Mouse (Mus musculus) hindbrain, embryonic 12.5 days (tissue): ENCODE measurements around the gene Phf21b. TPM values are rescaled to one million over a fixed set of nuclear protein-coding genes. Genes with fewer than 3 reads are reported as not detected.
"Not testable (repeated sequence)": the region's sequence is repeated elsewhere in the genome, so short reads cannot be mapped to it uniquely, and the experiment has no call there.

Experiments
- ATAC-seq: fragments of 200-750 bp; cut with Nextera tagmentation; 2 replicates; pipeline ENCODE4 v1.8.0; 2017; ENCODE audit warnings: moderate TSS enrichment; ENCODE audit not compliant: low FRiP score
- H3K27ac ChIP-seq: fragments of 300-500 bp; sonication (generic); 2 replicates; pipeline ENCODE4 v1.5.1; 2016; ENCODE audit warnings: mild to moderate bottlenecking
- H3K27me3 ChIP-seq: fragments of 300-500 bp; sonication (generic); 2 replicates; pipeline ENCODE4 v1.6.1; 2016; ENCODE audit warnings: mild to moderate bottlenecking
- H3K36me3 ChIP-seq: fragments of 300-500 bp; sonication (generic); 2 replicates; pipeline ENCODE4 v1.6.1; 2016; ENCODE audit warnings: mild to moderate bottlenecking
- H3K4me1 ChIP-seq: fragments of 300-500 bp; sonication (generic); 2 replicates; pipeline ENCODE4 v1.6.1; 2016
- H3K4me2 ChIP-seq: fragments of 300-500 bp; sonication (generic); replicated peaks from 2 replicates; pipeline ENCODE4 v1.6.1; 2016; ENCODE audit warnings: mild to moderate bottlenecking
- H3K4me3 ChIP-seq: fragments of 300-500 bp; sonication (generic); 2 replicates; pipeline ENCODE4 v1.5.1; 2016; ENCODE audit warnings: mild to moderate bottlenecking
- H3K9ac ChIP-seq: fragments of 300-500 bp; sonication (generic); 2 replicates; pipeline ENCODE4 v1.6.1; 2016; ENCODE audit warnings: mild to moderate bottlenecking, moderate library complexity
- H3K9me3 ChIP-seq: fragments of 300-500 bp; sonication (generic); replicated peaks from 2 replicates; pipeline ENCODE4 v1.6.1; 2016; ENCODE audit warnings: mild to moderate bottlenecking
- whole genome bisulfite sequencing: fragments of 180-500 bp; shearing (Covaris S2); methylation state at CpG from one replicate; pipeline ENCODE4 v1.1.7; 2016; 5-methylcytosine and 5-hydroxymethylcytosine counted together
- polyA plus RNA-seq: library from polyadenylated mRNA; unstranded; fragments of >200 nt; fragmentation: Nextera tagmentation; extraction: Ambion mirVana; gene quantifications from 2 replicates; pipeline ENCODE4 v1.2.1, GENCODE M21; 2016

Phf21b gene
- polyA plus RNA-seq, 1 experiment from 2014 or later = 16.5 TPM

- WGBS = 76% methylated on average over 5 of the region's 5 CpGs
- no peak overlapping the region for H3K4me2 ChIP-seq
- H3K36me3 ChIP-seq = peaks cover 27% of the 10 kb centered on the region
- no peak overlapping the region for H3K27ac ChIP-seq
- H3K9me3 ChIP-seq = no peaks in the 10 kb centered on the region
- peaks cover 49% of the 10 kb centered on the region for H3K4me1 ChIP-seq
- no peaks in the 10 kb centered on the region for H3K27me3 ChIP-seq
- H3K9ac ChIP-seq = no peak overlapping the region
- no peak for ATAC-seq
- H3K4me3 ChIP-seq = no peak overlapping the region
Observed at GRCm38 (mm10) chr15:84811126-84811525, 44.7 kb downstream of the Phf21b start.

- H3K4me1 ChIP-seq = peaks cover 32% of the 10 kb centered on the region
- H3K4me3 ChIP-seq = no peak overlapping the region
- no peak overlapping the region for H3K4me2 ChIP-seq
- no peaks in the 10 kb centered on the region for H3K9me3 ChIP-seq
- 80% methylated on average over 21 of the region's 21 CpGs for WGBS
- no peaks in the 10 kb centered on the region for H3K27me3 ChIP-seq
- H3K9ac ChIP-seq = 0 out of 2 replicates have a peak overlapping the region, but pooled peaks have one; percentile 18
- no peak overlapping the region for H3K27ac ChIP-seq
- ATAC-seq = no peak
- peaks cover 44% of the 10 kb centered on the region for H3K36me3 ChIP-seq
Observed at GRCm38 (mm10) chr15:84809275-84809952, 46.4 kb downstream of the Phf21b start.

DNA sequence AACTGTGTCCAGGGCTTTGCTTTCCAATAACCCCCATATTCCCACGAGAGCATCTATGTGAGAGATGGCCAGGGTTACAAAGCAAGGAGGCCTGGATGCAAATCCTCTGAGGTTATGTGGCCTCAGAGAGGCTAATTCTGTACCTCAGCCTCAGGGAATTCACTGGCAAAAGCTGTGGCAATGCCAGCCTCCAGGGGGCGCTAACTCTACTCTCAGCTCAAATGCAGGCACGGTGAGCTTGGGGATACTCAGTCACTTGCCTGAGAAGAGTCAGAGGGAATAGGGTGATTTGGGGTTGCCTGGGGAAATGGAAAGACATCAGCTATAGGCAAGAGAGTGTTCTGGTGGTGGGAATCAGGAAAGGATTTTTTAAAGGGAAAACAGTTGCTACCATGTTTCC lies 52.2 kb downstream of the Phf21b start:
- Histone ChIP-seq H3K27me3 (no peaks in the 10 kb centered on the region), H3K9ac (no peak overlapping the region), H3K27ac (no peak overlapping the region), H3K4me2 (no peak overlapping the region), H3K4me3 (no peak overlapping the region), H3K4me1 (no peaks in the 10 kb centered on the region), H3K36me3 (peaks cover 84% of the 10 kb centered on the region), H3K9me3 (no peaks in the 10 kb centered on the region)
- ATAC-seq = no peak
- WGBS = 55% methylated on average over 3 of the region's 3 CpGs

DNA sequence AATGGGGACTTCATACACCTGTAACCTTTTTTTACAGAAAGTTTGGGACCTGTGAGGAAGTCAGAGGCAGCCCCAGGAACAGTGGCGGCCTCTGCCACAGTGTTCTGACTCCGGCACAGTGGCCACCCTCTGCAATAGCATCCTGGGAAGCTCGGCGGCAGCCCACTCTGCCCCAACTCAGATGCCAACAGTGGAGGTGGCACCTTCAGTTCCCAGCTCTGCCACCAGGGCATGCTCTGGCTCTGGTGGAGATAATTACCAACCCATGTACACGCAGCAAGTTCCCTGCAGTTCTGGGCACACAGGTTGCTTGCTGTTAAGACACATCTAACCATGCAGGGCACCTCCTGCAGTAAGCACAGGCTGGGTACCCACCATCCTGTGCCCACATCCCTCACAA lies 55.7 kb downstream of the Phf21b start:
- Histone ChIP-seq H3K9me3 (no peaks in the 10 kb centered on the region), H3K9ac (no peak overlapping the region), H3K4me1 (no peaks in the 10 kb centered on the region), H3K4me3 (no peak overlapping the region), H3K27me3 (no peaks in the 10 kb centered on the region), H3K27ac (no peak overlapping the region), H3K36me3 (peaks cover 88% of the 10 kb centered on the region), H3K4me2 (no peak overlapping the region)
- ATAC-seq = no peak
- 89% methylated on average over 5 of the region's 5 CpGs for WGBS

DNA sequence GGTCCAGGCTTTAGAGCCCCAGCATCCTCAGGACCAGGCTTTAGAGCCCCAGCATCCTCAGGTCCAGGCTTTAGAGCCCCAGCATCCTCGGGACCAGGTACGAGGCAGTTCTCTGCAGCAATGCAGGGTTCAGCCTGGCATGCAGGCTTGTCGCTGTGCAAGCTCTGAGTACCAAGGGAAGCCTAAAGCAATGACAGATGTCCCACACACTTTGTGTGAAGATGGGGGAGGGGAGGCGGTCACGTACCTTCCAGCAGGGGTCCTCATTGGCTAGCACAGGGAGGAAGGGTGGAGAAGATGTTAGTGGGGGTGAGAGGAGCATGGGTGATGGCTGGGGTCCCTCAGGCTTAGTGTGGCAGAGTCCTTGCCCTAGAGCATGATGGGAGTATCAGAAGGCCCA lies 62.2 kb downstream of the Phf21b start:
- Histone ChIP-seq H3K36me3 (peaks cover 95% of the 10 kb centered on the region), H3K9ac (no peak overlapping the region), H3K4me1 (no peaks in the 10 kb centered on the region), H3K4me2 (no peak overlapping the region), H3K27ac (no peak overlapping the region), H3K9me3 (no peaks in the 10 kb centered on the region), H3K4me3 (no peak overlapping the region), H3K27me3 (no peaks in the 10 kb centered on the region)
- no peak for ATAC-seq
- WGBS = 78% methylated on average over 5 of the region's 5 CpGs

DNA sequence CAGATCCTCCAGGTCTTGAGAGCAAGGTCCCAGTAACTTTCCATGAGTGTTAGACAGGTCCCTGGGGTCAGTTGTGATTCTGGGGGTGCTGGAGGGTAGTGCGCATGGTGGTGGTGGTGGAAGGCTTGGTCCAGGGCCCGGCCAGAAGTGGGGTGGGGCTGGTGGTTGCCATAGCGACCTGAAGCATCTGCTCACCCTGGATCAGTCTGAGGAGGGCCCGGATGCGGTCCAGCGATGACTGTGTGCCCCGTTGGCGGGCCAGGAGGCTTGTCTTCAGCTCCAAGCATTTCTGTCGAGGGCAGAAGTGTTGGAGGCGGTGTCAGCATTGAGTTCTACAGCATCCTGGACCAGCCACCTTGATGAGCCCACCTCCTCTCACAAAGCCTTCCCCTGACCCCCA lies 68.7 kb downstream of the Phf21b start:
- Histone ChIP-seq H3K9me3 (no peaks in the 10 kb centered on the region), H3K9ac (no peak overlapping the region)

DNA sequence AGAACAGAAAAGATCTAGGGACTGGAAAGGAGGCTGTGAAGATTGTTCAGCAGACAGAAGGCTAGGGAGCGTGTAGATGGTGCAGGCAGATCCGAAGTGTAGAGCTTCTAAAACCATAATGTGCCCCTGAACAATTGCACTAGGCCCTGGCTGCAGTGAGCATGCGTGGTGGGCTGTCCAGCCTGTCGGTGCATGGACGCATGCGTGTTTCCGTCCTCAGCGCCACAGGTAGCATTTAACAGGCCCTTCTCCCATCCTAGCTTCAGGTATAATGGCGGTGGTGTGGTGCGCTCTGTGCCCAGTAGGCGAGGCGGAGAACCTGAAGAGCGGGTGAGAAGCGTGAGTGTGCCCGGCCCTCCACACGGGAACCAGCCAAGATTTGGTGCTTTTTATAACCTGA lies 71.0 kb downstream of the Phf21b start:
- H3K9ac ChIP-seq = no peak overlapping the region
- WGBS = 98% methylated on average over 16 of the region's 16 CpGs
- no peak overlapping the region for H3K4me2 ChIP-seq
- no peak for ATAC-seq
- H3K4me3 ChIP-seq = no peak overlapping the region
- no peaks in the 10 kb centered on the region for H3K27me3 ChIP-seq
- peaks cover 45% of the 10 kb centered on the region for H3K36me3 ChIP-seq
- no peak overlapping the region for H3K27ac ChIP-seq
- no peaks in the 10 kb centered on the region for H3K9me3 ChIP-seq
- no peaks in the 10 kb centered on the region for H3K4me1 ChIP-seq

More for the DNA sequence above, 68.7 kb downstream of the Phf21b start:
- Histone ChIP-seq H3K27me3 (no peaks in the 10 kb centered on the region), H3K4me3 (no peak overlapping the region), H3K4me2 (no peak overlapping the region), H3K27ac (no peak overlapping the region), H3K36me3 (peaks cover 69% of the 10 kb centered on the region), H3K4me1 (no peaks in the 10 kb centered on the region)
- whole genome bisulfite sequencing = 67% methylated on average over 10 of the region's 10 CpGs
- no peak for ATAC-seq

DNA sequence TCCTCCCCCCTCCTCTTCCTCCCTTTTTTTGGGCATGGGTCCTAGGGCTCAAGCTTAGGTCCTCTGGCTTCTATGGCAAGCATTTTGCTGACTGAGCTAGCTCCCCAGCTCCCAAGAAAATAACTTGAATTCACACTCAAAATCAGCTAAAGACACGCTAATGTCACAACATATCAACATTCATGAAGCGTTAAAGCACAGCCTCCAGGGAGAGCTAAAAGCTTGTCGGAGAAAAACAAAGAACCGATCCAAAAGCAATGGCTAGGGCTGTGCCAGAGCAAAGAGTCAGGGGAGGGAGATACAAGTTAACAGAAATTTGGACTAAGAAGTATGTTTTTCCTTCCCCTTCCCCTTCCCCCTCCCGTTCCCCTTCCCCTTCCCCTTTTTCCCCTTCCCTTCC lies 77.3 kb downstream of the Phf21b start:
- no peaks in the 10 kb centered on the region for H3K36me3 ChIP-seq
- H3K27me3 ChIP-seq = no peaks in the 10 kb centered on the region
- 46% methylated on average over 5 of the region's 5 CpGs for WGBS
- ATAC-seq = no peak
- peaks cover 38% of the 10 kb centered on the region for H3K4me1 ChIP-seq
- H3K9ac ChIP-seq = no peak overlapping the region
- no peak overlapping the region for H3K4me3 ChIP-seq
- H3K4me2 ChIP-seq = no peak overlapping the region
- no peak overlapping the region for H3K27ac ChIP-seq
- H3K9me3 ChIP-seq = no peaks in the 10 kb centered on the region

GRCm38 (mm10) chr15:84775421-84776174 lies 80.3 kb downstream of the Phf21b start:
- Histone ChIP-seq H3K4me2 (peak overlapping the region; percentile 32), H3K4me1 (peaks cover 42% of the 10 kb centered on the region), H3K27ac (peak overlapping the region; percentile 71), H3K9ac (no peak overlapping the region), H3K36me3 (no peaks in the 10 kb centered on the region), H3K9me3 (no peaks in the 10 kb centered on the region), H3K27me3 (no peaks in the 10 kb centered on the region), H3K4me3 (no peak overlapping the region)
- WGBS = 20% methylated on average over 20 of the region's 20 CpGs
- ATAC-seq = peak; percentile 73

DNA sequence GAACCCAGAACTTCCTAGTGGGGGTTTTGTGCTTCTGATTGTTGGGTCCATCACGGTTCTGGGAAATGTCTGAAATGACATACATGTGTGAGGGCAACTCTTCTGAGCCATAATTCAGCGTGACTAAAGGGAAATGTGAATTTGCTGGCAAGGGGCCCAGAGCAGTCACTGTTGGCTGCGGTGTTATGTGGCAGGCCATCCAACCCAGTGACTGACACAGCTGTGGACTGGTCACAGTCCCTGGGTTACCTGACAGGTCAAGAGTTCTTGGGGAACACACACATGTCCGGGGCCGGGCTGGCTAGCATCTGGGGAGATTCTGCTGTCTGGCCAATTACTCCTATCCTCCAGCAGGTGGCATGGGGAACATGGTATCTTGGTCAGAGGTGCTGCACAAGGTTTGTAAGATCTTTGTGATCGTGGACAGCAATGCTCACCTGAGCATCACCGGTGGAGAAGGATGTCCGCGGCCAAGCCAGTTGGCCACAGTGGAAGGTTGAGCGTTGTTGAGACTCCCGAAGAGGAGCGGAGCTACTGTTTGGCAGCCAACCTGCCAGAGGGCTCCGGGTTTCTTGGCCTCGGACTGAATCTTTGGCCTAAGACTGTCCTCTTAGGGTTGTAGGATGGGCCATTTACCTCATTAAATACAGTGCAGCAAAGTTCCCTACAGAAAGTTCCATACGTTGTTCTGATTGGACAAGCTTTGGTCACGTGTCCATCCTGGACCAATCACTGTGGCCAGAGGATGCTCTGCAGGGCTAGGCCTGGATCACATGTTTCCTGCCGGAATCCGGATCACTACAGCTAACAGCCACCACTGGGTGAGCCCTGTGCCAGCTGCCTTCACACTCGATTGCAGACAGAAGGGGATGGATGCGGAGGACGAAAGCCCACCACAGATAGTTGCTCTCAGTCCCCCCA lies 83.4 kb downstream of the Phf21b start:
- Histone ChIP-seq H3K27me3 (no peaks in the 10 kb centered on the region), H3K36me3 (no peaks in the 10 kb centered on the region), H3K9ac (no peak overlapping the region), H3K4me3 (no peak overlapping the region), H3K27ac (no peak overlapping the region), H3K9me3 (no peaks in the 10 kb centered on the region), H3K4me1 (peaks cover 30% of the 10 kb centered on the region), H3K4me2 (no peak overlapping the region)
- 82% methylated on average over 21 of the region's 21 CpGs for WGBS
- ATAC-seq = no peak

GRCm38 (mm10) chr15:84769641-84770341 lies 86.1 kb downstream of the Phf21b start:
- ATAC-seq = no peak
- Histone ChIP-seq H3K27me3 (no peaks in the 10 kb centered on the region), H3K9ac (no peak overlapping the region), H3K4me2 (no peak overlapping the region), H3K4me3 (no peak overlapping the region), H3K9me3 (no peaks in the 10 kb centered on the region), H3K27ac (no peak overlapping the region), H3K4me1 (peaks cover 15% of the 10 kb centered on the region), H3K36me3 (no peaks in the 10 kb centered on the region)
- WGBS = 81% methylated on average over 11 of the region's 11 CpGs

GRCm38 (mm10) chr15:84768531-84768930 lies 87.3 kb downstream of the Phf21b start:
- H3K27ac ChIP-seq, ATAC-seq, H3K9me3 ChIP-seq, H3K4me3 ChIP-seq, H3K4me1 ChIP-seq, H3K27me3 ChIP-seq, H3K4me2 ChIP-seq, H3K9ac ChIP-seq, H3K36me3 ChIP-seq: not testable (repeated sequence)
- WGBS = 84% methylated on average over 4 of the region's 4 CpGs
